Mouse (Mus musculus) G1E (cell line): ENCODE results near the gene Mlec. TPM values are rescaled to one million over a fixed set of nuclear protein-coding genes. Genes with fewer than 3 reads are reported as not detected.

ENCODE experiments used
- ATAC-seq: 2 replicates; pipeline ENCODE4 v1.8.0; 2016; ENCODE audit warnings: mild to moderate bottlenecking; ENCODE audit not compliant: insufficient number of reproducible peaks, poor library complexity, low FRiP score, severe bottlenecking; ENCODE audit errors: extremely low read depth
- DNase-seq: peaks from one replicate; pipeline ENCODE4 v3.0.0; 2012; ENCODE audit warnings: low spot score
- H3K27me3 ChIP-seq: 2 replicates; pipeline ENCODE4 v1.6.1; 2012; ENCODE audit warnings: mild to moderate bottlenecking, low read length, inconsistent platforms; ENCODE audit not compliant: insufficient read depth
- H3K36me3 ChIP-seq: replicated peaks from 2 replicates; pipeline ENCODE3; 2012; ENCODE audit warnings: mild to moderate bottlenecking, inconsistent platforms
- H3K4me1 ChIP-seq: 2 replicates; pipeline ENCODE4 v1.6.1; 2012; ENCODE audit warnings: low read depth, low read length, inconsistent platforms, mixed read lengths; ENCODE audit not compliant: insufficient read depth
- H3K4me3 ChIP-seq: 2 replicates; pipeline ENCODE4 v1.5.1; 2012; ENCODE audit warnings: low read depth, mild to moderate bottlenecking, inconsistent platforms, low read length, moderate library complexity, mixed read lengths
- H3K9me3 ChIP-seq: replicated peaks from 2 replicates; pipeline ENCODE4 v1.6.1; 2012; ENCODE audit warnings: inconsistent platforms
- CTCF ChIP-seq: IDR thresholded peaks from 2 replicates; pipeline ENCODE4 v1.5.1; 2012; ENCODE audit warnings: low read depth, low read length, inconsistent platforms, mixed read lengths
- GATA1 ChIP-seq: IDR thresholded peaks from 2 replicates; pipeline ENCODE4 v1.6.1; 2012; ENCODE audit warnings: borderline replicate concordance, low read length, inconsistent platforms, mixed read lengths
- GATA2 ChIP-seq: IDR thresholded peaks from 2 replicates; pipeline ENCODE4 v1.6.1; 2012; ENCODE audit warnings: low read depth, low read length, inconsistent platforms, borderline replicate concordance
- POLR2AphosphoS5 ChIP-seq: IDR thresholded peaks from 2 replicates; pipeline ENCODE4 v1.6.1; 2012; ENCODE audit warnings: low read depth, low read length, inconsistent platforms; ENCODE audit not compliant: insufficient replicate concordance
- TAL1 ChIP-seq: conservative IDR thresholded peaks from 2 replicates; pipeline ENCODE4 v1.6.1; 2012; ENCODE audit warnings: low read depth, low read length, inconsistent platforms, mixed read lengths
- polyA plus RNA-seq: library from polyadenylated mRNA; stranded (reverse); fragments of >175 nt; gene quantifications from 2 replicates; pipeline ENCODE4 v1.2.3, GENCODE M21; 2012
- total RNA-seq, 2 experiments: library from RNA; stranded (forward) in 1 of 2; stranded (reverse) in 1 of 2; fragments of 200-1000 nt in 1 of 2; fragments of >200 nt in 1 of 2; fragmentation: Nextera tagmentation in 1 of 2; gene quantifications; 2 replicates each; pipeline ENCODE4 v1.2.3; 2014 to 2017

Gene Mlec
- total and polyA plus RNA-seq, 3 experiments, result 119 to 198 (median 191) TPM

DNA sequence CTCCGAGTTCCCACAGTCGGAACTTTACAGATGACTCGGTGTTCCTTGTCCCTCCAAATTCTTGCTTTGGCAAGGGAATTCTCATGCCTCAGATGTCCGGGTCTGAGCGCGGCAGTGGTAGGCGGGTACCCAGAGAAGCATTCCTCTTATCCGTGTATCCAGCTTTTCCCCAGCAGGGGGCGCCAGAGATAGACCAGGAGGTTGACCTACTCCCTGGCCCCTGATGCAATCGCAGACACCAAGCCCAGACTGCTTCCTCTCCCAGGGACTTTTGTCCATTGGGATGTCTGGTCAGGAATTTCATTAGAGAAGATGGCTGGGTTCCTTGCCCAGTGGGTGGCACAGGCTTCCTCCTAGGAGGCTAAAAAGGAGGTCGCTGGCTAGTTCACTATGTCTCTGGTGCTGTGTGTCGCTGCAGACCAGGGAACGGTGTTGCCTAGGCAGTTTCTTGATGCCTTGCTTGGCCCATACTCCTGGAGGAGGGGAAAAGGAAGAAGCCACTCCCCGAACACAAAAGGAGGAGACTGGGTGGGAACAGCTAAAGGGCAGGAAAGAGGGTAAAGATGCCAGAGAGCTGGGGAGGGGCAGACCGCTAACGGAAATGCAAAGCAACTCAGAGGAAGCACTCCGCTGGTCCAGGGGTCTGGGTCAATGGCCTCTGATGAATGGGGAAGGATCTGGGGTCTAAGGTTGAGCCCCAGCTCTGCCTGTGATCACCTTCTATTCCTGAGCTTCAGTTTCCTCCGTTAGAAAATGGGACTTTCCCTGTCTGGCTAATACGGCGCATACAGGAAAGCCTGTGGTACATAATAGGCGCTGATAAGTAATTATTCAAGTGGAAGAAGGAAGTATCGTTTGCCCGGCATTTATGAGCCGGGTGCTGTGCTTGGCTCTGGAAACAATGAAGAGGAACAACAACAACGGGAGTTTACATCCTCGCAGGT lies 29.5 kb upstream of the Mlec start:
- TF ChIP-seq CTCF (peak; percentile 54), GATA1 (no peak)
- no peak overlapping the region for H3K4me3 ChIP-seq
- H3K9me3 ChIP-seq, result no peaks in the 10 kb centered on the region
- H3K27me3 ChIP-seq, result peaks cover 53% of the 10 kb centered on the region
- DNase-seq, result peak; percentile 38
- no peaks in the 10 kb centered on the region for H3K36me3 ChIP-seq
- H3K4me1 ChIP-seq, result peaks cover 23% of the 10 kb centered on the region
- ATAC-seq, result no peak

DNA sequence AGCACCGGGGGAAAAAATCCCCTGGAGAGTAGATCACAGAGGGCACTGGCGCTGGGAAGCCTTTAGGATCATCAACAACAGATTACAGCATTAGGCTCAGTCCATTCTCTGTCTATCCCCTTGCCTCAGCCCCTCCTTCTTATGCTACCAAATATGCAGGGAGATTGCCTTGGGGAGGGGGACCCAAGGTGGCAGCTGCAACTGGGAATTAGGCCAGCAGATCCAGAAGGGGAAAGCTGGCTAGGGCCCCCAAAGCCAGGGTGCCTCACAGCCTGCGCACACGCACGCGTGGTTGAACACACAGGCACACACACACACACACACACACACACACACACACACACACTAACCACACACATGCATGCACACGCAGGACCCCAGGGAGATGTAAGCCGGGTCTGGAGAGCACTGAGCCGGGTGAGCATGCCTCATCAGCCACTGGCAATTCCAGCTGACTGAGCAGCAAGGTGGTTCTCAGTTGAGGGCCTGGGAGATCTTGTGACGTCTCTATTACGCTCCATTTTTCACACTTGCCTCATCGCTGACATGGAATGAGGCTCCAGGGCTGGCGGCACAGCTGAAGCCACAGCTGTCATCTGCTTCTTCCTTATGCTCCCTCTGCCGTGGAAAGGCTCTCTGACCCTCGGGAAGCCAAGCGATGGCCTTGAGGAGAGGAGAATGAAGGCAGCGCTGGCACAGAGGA lies 28.5 kb upstream of the Mlec start:
- peaks cover 23% of the 10 kb centered on the region for H3K4me1 ChIP-seq
- H3K27me3 ChIP-seq, result peaks cover 54% of the 10 kb centered on the region
- no peak for TF ChIP-seq TAL1
- no peak for TF ChIP-seq POLR2AphosphoS5
- no peak for TF ChIP-seq GATA1
- TF ChIP-seq GATA2, result no peak
- no peak for TF ChIP-seq CTCF
- no peak for ATAC-seq
- DNase-seq, result no peak
- no peak overlapping the region for H3K4me3 ChIP-seq
- no peaks in the 10 kb centered on the region for H3K36me3 ChIP-seq
- H3K9me3 ChIP-seq, result no peaks in the 10 kb centered on the region

DNA sequence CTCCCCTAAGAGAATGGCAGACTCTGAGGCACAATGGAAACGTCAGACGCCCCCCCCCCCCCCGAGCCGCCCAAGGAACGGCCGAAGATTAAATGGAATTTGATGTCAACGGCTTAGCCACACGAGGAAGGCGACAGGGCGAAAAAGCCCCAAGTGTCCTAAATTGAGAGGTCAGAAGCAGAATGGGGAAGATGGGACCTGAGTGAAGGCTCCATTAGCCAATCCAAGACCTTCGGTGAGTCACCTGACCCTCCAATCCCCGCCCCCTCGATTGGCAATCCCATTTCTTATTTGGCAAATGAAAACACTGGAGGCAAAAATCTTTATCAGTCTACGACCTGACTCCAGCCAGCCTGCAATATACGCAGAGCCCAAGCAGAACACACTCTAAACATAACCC lies 26.7 kb upstream of the Mlec start:
- TF ChIP-seq GATA2 (no peak), POLR2AphosphoS5 (no peak), CTCF (no peak), GATA1 (no peak), TAL1 (no peak)
- Histone ChIP-seq H3K4me3 (no peak overlapping the region), H3K4me1 (peaks cover 23% of the 10 kb centered on the region), H3K27me3 (peaks cover 49% of the 10 kb centered on the region), H3K9me3 (no peaks in the 10 kb centered on the region), H3K36me3 (no peaks in the 10 kb centered on the region)
- ATAC-seq (no peak), DNase-seq (no peak)

DNA sequence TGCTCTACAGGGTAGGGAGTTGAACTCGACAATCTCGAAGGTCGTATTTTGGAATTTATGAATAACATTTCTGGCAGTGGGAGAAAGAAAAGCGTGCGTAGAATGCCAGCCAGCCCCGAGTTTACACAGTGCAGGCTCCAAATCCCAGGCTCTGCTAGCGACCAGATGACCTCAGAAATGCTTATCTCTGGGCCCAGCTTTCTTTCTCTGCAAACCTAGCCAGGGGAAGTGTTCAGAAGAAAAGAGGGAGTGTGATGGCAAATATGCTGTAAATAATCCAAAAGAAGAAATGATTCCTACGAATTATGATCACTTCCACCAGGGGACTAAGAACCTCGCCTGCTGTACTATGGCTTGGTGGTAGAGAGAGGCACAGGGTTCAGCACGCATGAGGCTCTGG lies 25.5 kb upstream of the Mlec start:
- no peak for TF ChIP-seq CTCF
- no peak for TF ChIP-seq GATA2
- no peak for TF ChIP-seq POLR2AphosphoS5
- TF ChIP-seq GATA1, result no peak
- TF ChIP-seq TAL1, result no peak
- Histone ChIP-seq H3K36me3 (no peaks in the 10 kb centered on the region), H3K9me3 (no peaks in the 10 kb centered on the region), H3K4me3 (no peak overlapping the region), H3K27me3 (peaks cover 53% of the 10 kb centered on the region), H3K4me1 (peaks cover 23% of the 10 kb centered on the region)
- ATAC-seq (no peak), DNase-seq (no peak)

DNA sequence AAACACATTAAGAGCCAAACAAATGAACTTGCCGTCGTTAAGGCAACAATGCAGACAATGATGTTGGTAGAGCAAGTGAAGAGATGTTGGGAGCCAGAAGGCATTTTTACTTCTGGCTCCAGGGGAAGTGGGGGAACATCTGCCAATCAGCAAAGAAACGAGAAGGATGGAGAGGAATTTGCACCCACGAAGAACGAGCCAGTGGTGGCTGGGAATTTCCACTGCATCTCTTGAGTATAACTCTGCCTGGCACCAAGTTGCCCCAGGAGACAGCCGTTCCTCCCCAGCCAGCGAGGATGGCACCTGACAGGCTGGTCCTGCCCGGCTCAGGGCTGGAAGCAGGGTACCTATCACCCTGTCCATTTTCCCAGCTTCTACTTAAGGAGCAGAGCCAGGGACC lies 24.9 kb upstream of the Mlec start:
- no peak for TF ChIP-seq GATA1
- TF ChIP-seq CTCF, result no peak
- TF ChIP-seq TAL1, result no peak
- TF ChIP-seq GATA2, result no peak
- TF ChIP-seq POLR2AphosphoS5, result no peak
- ATAC-seq (no peak), DNase-seq (no peak)
- Histone ChIP-seq H3K27me3 (peaks cover 58% of the 10 kb centered on the region), H3K36me3 (no peaks in the 10 kb centered on the region), H3K4me1 (peaks cover 23% of the 10 kb centered on the region), H3K4me3 (no peak overlapping the region), H3K9me3 (no peaks in the 10 kb centered on the region)

DNA sequence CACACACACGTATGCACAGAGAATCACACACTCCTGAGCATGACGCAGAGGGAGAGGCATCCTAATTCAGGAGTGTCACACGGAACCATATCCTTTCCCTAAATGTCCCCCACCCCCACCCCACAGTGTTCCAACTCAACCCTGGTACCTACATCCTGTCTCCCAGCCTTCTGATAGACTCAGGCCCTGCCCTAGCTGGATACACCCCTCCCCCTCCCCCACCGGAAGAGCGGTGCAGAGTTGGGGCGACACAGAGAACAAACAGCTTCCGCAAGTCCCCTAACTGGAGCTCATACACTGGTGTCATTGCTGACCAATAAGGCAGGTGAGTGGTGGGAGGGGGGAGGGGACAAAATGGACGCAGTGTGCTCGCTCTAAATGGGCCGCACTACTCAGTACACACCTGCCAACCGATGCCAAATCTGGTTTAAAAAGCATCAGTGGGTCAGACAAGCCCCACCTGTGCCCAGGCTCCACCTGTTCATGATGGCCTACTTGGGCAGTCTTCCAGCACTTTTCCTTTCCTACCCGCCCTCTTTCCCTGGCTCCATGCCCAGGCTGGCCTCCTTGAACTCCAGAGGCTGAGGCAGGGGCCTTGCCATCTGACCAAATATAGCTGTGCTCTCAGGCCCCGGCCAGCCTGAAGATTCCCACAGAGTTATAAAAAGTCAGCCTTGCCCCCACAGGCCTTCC lies 23.4 kb upstream of the Mlec start:
- peaks cover 63% of the 10 kb centered on the region for H3K27me3 ChIP-seq
- no peak for ATAC-seq

More for the DNA sequence above, 23.4 kb upstream of the Mlec start:
- H3K4me1 ChIP-seq, result peaks cover 12% of the 10 kb centered on the region
- no peak overlapping the region for H3K4me3 ChIP-seq
- H3K9me3 ChIP-seq, result no peaks in the 10 kb centered on the region
- DNase-seq, result no peak
- no peaks in the 10 kb centered on the region for H3K36me3 ChIP-seq
- TF ChIP-seq POLR2AphosphoS5, result no peak
- TF ChIP-seq TAL1, result no peak
- no peak for TF ChIP-seq GATA1
- TF ChIP-seq CTCF, result no peak
- no peak for TF ChIP-seq GATA2
